Mouse (Mus musculus): Measurements from ENCODE around the gene Nkiras1.

Nkiras1 gene

GRCm38 (mm10) chr14:18270529-18271441 lies at the start of gene Nkiras1, which contains the start of gene Rpl15:
Gene Nkiras1, plus strand, starts transcription at chr14:18271136.
Gene Rpl15, minus strand, starts transcription at chr14:18271391.
- peak; percentile 100 for DNase-seq

- peak; percentile 40 for DNase-seq
Measured at GRCm38 (mm10) chr14:18221977-18222376, 49.0 kb upstream of the Nkiras1 start.

DNA sequence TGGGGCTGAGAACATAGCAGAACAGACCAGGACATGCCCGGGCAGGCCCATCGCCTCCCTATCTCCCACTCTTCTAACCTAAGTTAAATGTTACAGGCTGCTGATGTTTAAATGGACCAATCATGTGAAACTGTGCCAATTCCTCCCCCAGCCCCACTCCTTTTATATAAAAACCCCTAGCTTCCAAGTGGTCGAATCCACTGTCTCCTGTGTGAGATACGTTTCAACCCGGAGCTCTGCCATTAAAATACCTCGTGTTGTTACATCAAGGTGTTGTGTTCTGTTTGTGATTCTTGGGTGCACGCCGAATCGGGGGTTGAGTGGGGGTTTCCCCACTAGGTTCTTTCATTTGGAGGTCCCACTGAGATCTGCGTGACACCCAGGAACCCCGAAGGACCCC lies 45.5 kb upstream of the Nkiras1 start:
- DNase-seq = peak; percentile 91

DNA sequence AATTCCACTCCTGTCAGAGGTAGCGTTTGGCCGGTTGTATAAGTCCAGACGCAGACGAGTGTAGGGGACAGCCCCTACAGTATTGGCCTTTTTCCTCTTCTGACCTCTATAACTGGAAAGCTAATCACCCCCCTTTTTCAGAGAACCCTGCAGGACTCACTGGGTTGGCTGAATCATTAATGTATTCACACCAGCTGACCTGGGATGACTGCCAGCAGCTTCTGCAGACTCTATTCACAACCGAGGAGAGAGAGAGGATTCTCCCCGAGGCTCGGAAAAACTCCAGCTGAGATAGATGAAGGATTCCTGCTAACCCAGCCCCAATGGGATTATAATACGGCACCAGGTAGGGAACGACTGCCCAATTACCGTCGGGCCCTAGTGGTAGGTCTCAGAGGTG lies 44.8 kb upstream of the Nkiras1 start:
- DNase-seq = peak; percentile 92

- DNase-seq = peak; percentile 86
Measured at GRCm38 (mm10) chr14:18229751-18230150, 41.2 kb upstream of the Nkiras1 start.

- DNase-seq = peak; percentile 61
Measured at GRCm38 (mm10) chr14:18231866-18232265, 39.1 kb upstream of the Nkiras1 start.

DNA sequence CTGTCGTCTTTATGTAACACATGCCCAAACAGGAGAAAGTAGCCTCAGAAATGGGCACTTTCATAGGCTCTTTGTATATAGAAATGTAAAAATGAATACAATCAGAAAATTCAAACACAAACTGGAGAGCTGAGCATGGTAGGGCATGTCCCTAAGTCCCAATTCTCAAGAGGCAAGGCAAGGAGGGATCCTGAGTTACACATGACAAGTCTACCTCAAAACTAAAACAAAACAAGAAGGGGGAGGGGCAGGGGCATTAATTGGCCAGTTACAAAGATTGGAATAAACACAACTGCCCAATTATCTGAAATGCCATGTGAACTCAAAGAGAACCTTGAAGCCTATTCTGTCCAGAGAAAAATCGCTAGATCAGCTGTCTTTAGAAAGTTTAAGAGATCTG lies 37.9 kb upstream of the Nkiras1 start:
- DNase-seq = peak; percentile 63

GRCm38 (mm10) chr14:18233981-18234960 lies 36.7 kb upstream of the Nkiras1 start:
- peak; percentile 93 for DNase-seq

- peak; percentile 90 for DNase-seq
Measured at GRCm38 (mm10) chr14:18236496-18237235, 34.3 kb upstream of the Nkiras1 start.

GRCm38 (mm10) chr14:18237381-18237780 lies 33.6 kb upstream of the Nkiras1 start:
- DNase-seq = peak; percentile 64

- DNase-seq = peak; percentile 100
Measured at GRCm38 (mm10) chr14:18238131-18238749, 32.7 kb upstream of the Nkiras1 start.

GRCm38 (mm10) chr14:18238750-18239731 lies 31.9 kb upstream of the Nkiras1 start, which contains the start of gene Nr1d2:
Gene Nr1d2, minus strand, starts transcription at chr14:18239127.
- peak; percentile 100 for DNase-seq

DNA sequence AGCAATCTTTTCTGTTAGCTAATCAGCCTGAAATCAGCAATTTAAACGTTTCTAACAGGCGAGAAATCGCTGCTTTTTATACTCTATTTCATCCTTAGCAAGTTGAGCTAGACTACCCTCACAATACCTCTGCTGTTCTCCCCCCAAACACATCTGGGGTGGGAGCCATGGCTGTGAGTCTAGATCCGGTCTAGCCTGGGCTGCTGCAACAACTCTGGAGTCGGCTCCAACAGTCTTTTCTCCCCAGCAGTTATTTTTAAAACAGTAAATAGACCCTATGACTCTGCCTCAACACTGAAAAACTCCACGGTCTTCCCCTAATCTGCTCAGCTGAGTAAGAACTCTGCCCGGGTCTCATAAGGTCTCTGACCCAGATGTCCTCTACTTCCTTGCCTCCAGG lies 30.8 kb upstream of the Nkiras1 start:
- peak; percentile 83 for DNase-seq

DNA sequence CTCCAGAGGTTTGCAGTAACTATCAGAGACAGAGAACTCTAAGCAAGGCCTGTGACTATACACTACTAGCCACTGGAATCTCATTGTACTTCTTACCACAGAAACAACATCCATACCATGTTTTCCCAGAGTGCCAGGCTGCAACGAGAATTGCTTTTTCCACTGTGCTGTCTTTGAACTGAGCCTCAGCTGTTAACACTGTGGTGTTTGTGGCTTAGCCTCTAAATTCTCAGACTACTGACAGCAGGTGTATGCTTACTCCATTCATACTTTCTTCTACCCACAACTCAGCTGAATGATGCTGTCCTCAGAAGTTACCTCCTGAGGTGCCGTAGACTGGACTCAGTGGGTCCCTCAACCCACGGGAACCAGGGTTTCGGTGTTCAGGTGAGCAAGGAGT lies 29.1 kb upstream of the Nkiras1 start:
- no peak for DNase-seq

GRCm38 (mm10) chr14:18242638-18243130 lies 28.3 kb upstream of the Nkiras1 start:
- DNase-seq = peak; percentile 90

DNA sequence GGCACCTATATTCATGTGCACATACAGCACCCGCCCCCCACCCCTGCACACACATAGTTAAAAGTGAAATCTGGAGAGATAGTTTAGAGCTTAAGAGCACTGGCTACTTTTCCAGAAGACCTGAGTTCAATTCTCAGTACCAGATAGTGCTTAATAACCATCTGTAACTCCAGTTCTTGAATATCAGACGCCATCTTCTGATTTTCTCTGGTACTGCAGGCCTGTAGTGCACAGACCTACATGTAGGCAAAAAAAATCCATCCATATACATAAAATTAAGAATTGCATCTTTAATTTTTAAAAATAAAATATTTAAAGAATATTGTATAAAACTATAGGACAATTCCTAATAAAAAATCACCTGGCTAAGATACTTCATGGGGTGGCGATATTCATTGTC lies 9.7 kb upstream of the Nkiras1 start:
- DNase-seq = no peak

- DNase-seq = no peak
Measured at GRCm38 (mm10) chr14:18263427-18263826, 7.5 kb upstream of the Nkiras1 start.

- peak; percentile 94 for DNase-seq
Measured at GRCm38 (mm10) chr14:18269947-18270528, 898 bp upstream of the Nkiras1 start.

- no peak for DNase-seq
Measured at GRCm38 (mm10) chr14:18271666-18272065, 730 bp downstream of the Nkiras1 start.

- no peak for DNase-seq
Measured at GRCm38 (mm10) chr14:18274526-18274925, 3.6 kb downstream of the Nkiras1 start.
